Mouse (Mus musculus): ENCODE measurements around the gene Slc25a44.

Slc25a44 gene

GRCm38 (mm10) chr3:88365705-88366361 lies 59.1 kb downstream of the Slc25a44 start:
- no peak for DNase-seq (ENCODE audit: low spot score)

- peak; percentile 83 for DNase-seq (ENCODE audit: low spot score)
Measured at GRCm38 (mm10) chr3:88364337-88364736, 60.6 kb downstream of the Slc25a44 start, which contains the start of gene Paqr6. Gene Paqr6, plus strand, starts transcription at chr3:88364584.

- no peak for DNase-seq (ENCODE audit: low spot score)
Measured at GRCm38 (mm10) chr3:88363700-88364099, 61.2 kb downstream of the Slc25a44 start.

- no peak for DNase-seq (ENCODE audit: low spot score)
Measured at GRCm38 (mm10) chr3:88361612-88362313, 63.2 kb downstream of the Slc25a44 start.

GRCm38 (mm10) chr3:88361096-88361495 lies 63.8 kb downstream of the Slc25a44 start:
- no peak for DNase-seq (ENCODE audit: low spot score)
